Mouse (Mus musculus) spleen, postnatal 10 days (tissue): ENCODE data around the gene Disp3.

Experiments
- DNase-seq, 2 experiments: peaks; one replicate each; pipeline ENCODE4 v3.0.0; 2021 to 2022; ENCODE audit warnings: low spot score in 2 of 2

Disp3 gene

DNA sequence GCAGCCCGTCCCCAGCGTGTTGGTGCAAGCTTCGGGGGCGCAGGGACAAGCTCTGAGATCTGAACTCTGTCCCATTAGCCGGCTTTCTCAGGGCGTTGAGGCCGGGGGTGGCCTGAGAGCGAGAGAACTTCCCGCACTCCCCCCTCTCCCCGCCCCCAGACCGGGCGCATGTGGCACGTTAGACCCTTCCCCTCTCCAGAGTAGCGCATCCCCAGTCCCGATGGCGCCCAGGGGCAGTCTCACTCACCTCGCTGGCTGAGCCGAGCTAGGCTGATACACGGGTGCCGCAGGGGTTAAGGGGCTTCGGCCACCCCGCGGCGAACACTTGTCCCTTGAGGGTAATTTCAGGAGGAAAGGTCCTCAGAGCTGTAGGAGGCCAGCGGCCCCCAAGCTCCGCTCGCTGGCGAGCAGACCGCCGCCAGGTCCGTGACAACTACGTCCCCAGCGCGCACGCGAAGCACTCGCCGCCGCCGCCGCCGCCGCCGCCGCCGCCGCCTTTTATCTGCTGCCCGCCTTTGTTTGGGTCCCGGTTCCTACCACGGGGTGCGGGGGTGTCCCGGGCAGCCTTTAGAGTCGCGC, at the start of gene Disp3:
Gene Disp3 (minus strand): TSS at position 490 of the 579 bp plus-strand sequence.
- no peak for DNase-seq

DNA sequence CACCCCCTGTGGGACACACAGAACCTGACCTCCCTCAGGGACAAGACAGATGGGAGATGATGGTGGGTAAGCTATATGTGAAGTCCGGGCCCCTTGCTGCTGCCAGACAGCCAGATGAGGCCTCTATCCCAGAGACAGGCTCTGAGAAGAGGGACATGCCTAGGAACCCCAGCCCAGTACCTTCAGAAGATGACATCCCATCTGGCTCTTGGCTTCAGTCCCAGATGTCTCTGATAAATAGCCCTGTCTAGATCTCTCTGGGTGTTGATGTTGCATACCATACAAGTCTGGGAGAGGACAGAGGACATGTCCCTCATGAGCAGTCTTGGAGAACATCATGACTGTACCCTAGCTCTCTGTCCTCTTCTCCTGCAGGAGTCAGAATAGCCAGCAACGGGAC, 42.5 kb upstream of the Disp3 start:
- DNase-seq, result no peak

DNA sequence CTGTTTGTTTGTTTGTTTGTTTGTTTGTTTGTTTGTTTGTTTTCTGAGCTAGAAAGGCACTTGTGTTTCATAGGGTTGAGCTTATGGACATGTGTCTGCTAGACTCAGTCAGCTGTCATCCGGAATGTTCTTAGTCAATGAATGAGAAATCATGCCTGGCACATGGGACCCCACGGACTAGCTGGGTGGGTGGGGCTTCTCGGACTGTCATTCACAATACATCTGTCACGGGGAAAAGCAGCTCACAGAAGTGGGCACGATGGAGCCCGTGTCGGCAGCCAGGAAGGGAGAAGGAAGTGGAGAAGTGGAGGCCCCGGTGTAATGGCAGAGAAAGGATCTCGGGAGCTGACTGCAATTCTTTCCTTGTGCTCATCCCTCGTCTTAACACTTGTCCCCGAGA, 41.7 kb upstream of the Disp3 start:
- no peak for DNase-seq

DNA sequence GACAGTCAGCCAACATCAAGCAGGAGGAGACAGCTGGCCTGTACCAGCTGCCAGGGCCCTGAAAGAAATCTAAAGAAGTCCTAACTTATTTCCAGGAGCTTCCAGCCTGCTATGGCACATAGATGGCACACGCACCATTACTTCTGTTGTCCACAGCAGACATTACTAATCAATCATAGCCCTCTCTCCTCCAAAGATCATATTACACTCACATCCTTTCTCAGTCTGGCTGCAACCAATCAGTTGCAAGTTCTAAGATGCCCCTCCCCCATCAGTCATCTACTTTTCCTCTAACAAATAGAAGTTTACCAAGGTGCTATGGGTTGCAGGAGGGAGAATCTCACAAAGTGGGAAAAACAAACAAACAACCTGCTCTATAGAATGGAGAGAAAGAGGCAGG, 40.5 kb upstream of the Disp3 start:
- DNase-seq, result no peak

DNA sequence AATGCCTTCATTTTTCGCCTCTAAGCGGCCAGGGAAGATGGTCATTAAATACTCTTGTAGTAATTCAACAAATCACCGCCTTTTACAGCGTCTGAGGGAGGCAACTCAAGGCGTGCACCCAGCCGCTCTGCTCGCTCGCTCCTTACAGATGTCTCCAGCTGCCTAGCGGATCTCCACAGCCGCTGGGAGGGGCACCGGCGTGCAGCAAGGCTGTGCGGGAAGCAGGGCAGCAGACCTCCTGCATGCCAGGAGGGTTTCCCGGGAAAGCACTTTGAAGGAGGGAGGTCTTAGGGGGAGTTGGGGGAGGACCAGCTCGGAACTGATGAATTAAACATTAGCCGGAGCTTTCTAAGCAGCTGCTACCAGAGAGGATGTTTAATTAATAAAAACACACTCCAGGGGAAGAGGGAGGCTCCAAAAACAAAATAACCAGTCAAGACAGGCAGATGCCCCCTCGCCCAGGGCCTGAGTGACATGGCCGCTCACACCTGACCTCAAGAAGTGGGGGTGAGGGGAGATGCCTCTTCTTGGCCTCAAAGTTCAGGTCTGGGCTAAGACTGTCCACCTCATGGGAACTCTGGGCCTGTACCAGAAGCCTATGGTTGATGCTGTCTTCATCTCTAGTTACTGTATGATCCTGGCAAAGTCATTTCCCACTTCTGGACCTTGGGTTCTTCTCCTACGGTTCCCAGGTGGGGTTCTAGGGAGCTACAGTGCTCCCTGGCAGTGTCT, 39.7 kb upstream of the Disp3 start:
- DNase-seq, result no peak

DNA sequence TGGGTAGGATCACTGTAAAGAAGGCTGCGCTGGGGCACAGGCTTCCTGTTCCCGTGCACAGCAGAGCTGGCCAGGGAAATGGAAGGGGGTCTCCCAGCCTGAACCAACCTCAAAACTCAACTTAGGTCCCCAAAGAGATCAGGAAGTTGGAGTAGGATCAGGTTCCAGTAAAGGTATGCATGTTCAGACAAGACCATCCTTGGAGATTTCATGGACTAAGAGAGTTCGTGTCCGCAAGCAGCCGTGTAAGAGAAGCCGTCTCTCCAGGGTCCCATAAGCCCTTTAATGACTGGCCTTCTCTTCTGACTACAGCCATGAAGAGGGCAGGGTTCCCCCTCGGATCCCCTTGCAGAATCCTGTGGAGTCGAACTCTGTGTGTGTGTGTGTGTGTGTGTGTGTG, 39.0 kb upstream of the Disp3 start:
- no peak for DNase-seq

DNA sequence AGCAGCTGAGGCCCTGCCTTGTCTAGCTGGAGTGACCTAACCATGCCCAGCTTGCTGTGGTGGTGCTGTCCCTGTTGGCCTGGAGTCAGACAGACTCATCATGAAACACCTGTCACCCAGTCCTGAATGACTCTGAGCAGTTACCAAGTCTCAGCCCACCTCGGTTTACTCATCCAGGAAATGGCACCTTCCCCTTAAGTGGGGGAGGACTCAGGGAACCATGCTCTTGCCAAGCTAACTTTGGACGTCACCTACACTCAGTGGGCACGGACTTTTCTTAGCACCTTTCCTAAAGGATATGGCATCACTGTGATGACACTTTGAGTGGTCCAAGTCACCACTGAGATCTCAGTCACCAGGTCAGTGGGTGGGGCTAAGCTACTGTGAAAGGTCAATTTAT, 38.2 kb upstream of the Disp3 start:
- no peak for DNase-seq

DNA sequence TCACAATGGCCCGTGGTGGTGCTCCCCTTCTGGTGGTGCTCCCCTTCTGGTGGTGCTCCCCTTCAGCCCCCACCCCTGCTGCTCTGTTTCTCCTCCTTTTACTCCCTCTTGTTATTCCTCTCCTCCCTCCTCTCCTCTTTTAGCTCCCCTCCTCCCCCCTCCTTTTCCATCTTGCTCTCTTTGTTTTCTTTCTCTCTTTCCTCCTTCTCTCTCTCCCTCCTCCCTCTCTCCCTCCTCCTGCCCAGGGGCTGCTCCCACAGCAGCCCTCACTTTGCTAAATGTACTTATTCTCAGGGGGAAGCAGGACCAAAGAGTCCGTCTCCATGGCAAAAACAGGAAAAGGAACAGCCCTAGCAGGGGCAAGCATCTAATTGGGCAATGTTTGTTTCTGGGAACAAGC, 37.3 kb upstream of the Disp3 start:
- DNase-seq, result no peak

DNA sequence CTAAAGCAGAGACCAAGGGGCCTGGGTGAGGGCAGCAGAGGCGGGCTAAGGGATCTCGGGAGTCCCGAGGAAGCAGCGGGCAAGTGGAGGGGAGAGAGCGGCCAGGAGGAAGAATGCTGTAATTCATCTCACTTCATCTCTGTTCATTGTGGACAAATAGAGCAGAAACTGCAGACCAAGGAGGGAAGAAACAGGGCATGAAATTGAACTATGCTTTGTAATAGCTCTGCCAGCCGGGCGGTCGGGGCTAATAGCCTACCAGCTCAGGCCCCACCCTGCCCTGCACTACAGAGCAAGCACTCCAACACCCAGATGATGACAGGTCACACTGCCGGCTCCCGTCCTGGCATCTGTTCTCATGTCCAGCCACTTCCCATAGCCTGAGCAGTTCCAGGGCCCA, 34.4 kb upstream of the Disp3 start:
- DNase-seq, result no peak

DNA sequence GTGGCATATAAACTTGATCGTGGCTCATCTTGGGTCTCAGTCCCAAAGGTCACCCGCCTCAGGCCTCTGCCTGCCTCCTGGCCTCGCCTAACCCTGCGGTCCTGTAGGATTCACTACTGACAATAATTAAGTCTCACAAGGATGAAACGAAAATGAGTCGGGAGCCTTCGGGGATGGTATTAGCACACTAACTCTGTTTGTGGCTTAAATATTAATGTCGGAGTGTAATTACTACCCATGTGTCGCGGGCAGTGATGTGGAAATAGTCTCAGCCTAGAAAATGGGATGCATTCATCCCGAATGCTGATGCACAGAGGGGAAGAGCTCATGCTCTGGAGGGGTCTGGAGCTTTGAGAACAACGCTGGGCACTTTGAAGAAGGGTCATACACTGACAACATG, 31.6 kb upstream of the Disp3 start:
- DNase-seq, result no peak

DNA sequence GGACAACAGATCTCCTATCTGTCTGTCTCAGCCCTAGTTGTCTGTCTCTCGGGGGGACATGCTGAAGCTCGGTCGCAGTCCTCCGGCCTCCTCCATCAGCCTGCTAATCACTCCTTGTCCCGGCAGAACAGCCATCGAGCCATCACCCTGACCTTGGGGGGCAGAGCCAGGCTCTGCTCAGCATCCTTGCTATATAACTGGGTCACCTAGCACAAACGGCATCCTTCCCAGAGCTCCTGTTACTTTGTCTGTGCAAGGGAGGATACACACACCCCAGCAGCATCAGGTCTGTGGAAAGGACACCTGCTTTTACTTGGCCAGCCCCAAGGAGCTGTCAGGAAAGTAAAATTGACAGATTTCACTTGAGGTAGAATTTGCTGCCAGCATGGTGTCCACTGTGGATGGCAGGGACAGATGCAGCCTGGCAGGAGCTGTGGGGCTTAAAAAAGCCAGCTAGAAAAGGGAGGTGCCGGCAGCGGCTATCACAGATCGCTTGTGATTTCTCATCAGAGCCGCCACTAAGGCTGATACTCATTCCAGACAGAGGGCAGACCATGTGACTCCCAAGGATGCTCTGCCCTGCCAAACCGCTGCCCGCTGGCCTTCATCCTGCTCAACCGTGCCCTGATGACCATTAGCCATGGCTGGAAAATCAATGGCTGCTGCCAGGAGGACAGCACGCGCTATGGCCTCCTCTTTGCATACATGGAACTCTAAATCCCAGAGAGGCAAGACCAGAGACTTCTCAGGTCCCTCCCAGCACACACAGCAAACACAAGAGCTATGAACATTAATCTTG, 27.8 kb upstream of the Disp3 start:
- DNase-seq, result no peak

DNA sequence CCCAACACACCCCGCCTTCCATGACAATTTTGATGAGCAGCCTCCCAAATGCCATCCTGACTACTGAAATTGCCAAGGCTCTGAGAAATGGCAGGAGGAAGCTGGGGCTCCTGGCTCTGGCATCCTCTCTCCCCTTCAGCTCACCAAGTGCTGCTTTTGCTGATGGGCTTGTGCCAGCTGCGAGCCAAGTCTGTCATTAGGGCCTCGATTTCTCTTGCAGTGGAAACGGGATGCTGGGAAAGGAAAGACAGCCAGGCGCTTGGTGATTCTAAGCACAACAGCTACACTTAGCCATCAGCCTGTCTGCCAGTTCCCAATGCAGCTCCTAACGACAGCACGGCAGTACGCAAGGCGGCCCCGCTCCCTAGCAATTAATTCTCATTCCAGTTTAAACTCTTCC, 26.6 kb upstream of the Disp3 start:
- DNase-seq, result no peak

DNA sequence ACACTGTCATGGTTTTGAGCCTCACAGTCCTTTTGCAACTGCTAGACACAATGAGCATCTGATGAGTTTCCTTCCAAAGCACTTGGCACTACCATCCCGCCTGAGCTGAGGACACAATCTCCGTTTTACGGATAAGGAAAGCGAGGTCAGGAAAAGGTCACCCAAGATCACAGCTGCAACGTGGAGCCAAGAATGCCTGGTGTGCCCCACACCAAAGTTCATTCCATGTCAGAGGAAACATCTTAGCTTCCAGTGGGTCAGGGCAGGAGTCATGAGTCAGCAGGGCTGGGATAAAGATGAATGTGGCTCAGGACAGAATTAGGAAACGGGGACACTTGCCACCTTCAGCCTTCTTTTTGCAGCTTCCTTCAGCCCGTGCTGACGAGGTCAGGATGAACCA, 25.8 kb upstream of the Disp3 start:
- no peak for DNase-seq

DNA sequence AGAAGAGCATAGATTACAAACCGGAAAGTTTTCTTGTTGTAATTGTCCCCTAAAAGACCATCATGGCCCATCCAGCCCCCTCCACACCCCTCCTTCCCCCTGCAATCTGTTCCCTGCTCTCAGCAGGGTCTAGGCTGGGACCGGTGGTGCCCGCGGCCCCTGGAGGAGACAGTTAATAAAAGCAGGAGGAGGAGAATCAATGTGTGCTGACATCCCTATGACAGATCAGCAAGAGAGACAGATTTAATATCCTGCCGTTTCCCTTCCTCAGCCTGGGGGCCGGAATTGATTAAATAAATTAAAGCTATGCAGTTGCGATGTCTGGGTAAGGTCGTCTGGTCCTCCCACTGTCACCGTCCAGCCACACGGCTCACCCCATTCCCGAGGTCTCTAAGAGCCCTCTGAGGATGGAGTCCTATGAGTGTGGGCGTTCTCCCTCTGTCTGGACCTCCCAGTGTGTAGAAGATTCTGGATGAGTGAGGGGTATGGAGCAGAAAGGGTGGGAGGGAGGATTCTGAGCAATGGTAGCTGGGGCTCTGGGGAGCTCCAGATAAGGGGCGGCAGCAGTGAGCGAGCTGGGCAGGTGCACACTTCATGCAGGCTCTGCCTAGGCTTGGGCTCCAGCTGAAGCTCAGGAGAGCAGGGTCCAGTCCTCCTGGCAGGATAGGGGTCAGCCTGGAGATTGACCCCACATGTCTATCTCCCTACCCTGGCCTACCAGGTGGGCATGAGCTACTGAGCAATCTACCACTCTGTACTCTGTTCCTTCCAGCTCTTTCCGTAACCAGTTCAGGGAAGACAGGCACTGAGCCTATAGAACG, 24.7 kb upstream of the Disp3 start:
- no peak for DNase-seq

DNA sequence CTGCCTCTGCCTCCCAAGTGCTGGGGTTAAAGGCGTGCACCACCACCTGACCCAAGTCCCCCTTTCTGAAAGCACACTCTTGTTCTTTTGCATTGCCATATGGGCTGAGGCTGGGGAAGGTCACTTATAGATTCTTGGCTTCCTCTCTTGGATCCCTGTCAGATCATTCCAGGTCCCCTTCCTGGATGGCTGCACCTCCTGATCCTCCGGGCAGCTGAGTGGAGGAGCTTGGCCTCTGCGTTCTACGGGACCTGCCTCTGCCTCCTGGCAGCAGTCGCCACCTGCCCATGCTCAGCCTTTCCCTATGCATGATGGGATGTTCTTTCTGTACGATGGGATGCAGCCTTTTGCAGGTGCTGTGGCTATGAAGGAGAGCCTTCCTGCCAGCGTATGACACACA, 23.1 kb upstream of the Disp3 start:
- no peak for DNase-seq

DNA sequence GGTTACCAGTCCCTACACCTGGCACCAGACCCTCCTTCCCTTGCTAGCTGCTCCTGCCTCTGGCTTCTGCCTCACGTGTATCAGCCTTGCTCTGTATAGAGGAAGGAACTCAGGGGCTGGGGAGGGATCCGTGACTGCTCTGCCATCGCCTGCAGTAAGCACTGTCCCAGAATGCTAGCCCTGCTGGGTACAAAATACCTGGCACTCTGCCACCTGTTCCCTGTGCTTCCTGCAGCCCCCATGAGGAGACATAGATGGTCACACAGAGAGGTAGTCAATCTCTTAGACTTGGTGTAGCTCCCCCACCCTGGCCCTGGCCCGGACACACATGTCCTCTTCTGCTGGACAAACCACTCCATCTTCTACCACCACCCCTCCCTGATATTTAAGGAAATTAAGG, 22.4 kb upstream of the Disp3 start:
- DNase-seq, result no peak

DNA sequence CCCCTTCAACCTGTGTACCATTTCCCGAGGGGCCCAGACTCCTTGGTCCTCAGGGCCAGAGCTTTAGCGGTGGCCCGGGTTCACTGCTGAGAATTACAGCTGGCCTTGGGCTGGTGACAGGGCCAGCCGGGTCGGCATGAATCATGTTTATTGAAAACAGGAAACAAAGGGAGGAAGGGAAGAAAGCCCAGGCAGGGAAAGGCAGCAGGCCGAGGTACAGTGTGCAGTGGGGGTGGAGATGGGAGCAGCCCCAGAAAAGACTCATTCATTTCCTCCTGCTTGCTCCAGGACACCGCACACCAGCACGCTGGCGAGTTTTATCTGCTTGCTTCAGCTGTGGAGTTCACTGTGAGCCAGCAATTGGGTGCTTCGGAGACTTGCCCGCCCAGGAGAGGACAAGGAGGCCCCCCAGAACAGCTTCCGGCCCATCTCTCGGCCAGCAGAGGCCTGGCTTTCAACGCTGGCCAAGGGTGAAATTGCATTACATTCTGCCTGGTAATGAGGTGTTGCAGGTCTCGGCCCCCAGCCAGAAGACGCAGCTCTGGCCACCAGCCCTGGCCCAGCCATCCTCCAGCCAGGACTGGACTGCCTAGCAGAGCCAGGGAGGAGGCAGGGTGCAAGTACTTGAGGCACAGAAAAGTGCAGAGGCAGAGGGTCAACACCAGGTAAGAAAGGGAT, 18.8 kb upstream of the Disp3 start:
- no peak for DNase-seq

DNA sequence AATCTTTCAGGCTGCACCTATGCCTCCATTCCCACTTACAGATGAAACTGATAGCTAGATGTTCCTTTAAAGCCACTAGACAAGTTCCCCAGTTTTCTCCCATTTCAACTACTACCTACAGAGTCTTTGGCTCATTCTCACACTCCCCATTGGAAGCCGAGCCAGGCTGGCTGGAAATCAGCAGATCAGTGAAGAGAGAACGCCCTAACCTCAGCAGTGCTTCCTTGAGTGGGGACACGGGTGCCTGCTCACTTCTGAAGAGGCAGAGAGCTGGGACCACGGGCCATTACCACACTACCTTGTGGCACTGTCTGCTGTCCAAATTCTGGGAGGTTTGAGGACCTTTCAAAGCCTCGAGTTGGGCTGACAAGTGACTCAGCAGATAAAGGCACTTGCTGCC, 11.0 kb upstream of the Disp3 start:
- DNase-seq, result no peak

DNA sequence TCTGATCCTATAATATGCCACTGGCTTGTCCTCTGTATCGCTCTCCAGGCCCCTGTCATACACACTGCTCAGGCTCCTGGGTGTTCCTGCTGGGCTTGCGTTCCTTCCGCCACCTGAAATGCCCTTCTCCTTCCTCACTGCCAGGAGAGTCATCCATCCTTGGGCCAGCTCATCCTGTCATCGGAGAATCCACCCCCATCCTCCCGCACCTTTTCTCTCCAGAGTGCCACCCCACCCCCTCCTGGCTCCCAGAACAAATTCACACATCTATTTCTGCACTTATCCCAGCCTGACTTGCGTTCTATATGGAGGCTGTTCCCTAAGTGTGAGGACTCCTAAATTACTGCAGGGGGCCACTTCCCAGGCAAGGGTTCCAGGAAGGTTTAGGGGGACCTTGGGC, 9.9 kb upstream of the Disp3 start:
- no peak for DNase-seq

DNA sequence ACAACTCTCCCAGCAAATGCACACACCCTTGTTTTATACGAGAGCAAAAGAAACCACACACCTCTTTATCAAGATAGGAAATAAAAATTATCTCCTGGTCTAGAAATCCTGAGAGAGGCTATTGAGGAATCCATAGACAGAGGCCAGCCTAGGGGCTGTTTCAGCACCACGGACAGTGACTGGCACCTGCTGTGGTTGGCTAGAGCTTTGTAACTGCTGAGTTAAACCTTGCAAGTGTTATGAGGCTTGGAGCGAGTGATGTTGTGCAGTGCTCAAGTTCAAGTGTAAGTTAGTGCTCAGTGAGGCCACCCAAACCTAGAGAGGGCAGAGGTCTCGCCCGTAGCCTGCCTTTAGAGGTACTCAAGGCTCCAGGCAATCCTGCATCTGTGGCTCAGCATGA, 5.6 kb upstream of the Disp3 start:
- peak in 1 of 2 experiments; percentile 46 for DNase-seq

DNA sequence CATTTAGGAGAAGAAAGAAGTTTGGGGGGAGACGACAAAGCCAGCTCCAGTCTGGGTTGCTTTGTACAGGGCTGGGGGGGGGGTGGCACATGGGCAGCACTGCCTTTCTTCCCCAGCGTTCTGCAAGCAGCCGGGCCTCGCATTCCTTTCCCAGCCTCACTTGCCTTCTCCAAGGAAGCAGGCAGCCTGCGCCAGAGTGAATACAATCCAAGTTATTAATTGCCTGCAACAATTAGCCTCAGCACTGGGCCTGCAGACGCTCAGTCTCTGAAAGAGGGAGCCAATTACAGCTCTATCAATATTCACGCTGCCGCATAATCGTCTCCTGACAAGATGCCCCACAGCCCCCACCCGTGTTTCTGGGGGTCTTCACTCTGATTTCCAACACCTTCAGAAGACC, 4.1 kb upstream of the Disp3 start:
- no peak for DNase-seq

DNA sequence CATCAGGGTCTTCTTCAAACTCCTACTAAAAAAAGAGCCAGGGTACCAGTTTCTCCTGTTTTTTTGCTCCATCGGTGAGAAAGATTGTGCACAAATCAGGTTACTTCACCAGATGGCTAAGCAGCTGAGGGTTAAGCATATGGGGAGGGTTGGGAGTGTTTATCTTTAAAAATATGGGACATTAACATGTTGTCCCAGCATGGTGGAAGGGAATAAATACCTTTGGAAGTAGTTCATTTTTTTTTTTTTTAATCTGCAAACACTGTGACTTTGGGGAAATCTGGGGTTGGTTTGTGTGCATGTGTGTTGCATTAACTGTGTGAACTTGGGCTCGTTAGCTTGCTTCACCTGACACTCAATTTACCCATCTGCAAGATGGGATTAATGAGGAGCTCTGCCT, 3.3 kb upstream of the Disp3 start:
- no peak for DNase-seq
